Mouse (Mus musculus) G1E (cell line): ENCODE results near the gene Zcchc17. TPM values are rescaled to one million over a fixed set of nuclear protein-coding genes. Genes with fewer than 3 reads are reported as not detected.

ENCODE experiments used
- ATAC-seq: 2 replicates; pipeline ENCODE4 v1.8.0; 2016; ENCODE audit warnings: mild to moderate bottlenecking; ENCODE audit not compliant: insufficient number of reproducible peaks, poor library complexity, low FRiP score, severe bottlenecking; ENCODE audit errors: extremely low read depth
- DNase-seq: peaks from one replicate; pipeline ENCODE4 v3.0.0; 2012; ENCODE audit warnings: low spot score
- H3K27me3 ChIP-seq: 2 replicates; pipeline ENCODE4 v1.6.1; 2012; ENCODE audit warnings: mild to moderate bottlenecking, low read length, inconsistent platforms; ENCODE audit not compliant: insufficient read depth
- H3K36me3 ChIP-seq: replicated peaks from 2 replicates; pipeline ENCODE3; 2012; ENCODE audit warnings: mild to moderate bottlenecking, inconsistent platforms
- H3K4me1 ChIP-seq: 2 replicates; pipeline ENCODE4 v1.6.1; 2012; ENCODE audit warnings: low read depth, low read length, inconsistent platforms, mixed read lengths; ENCODE audit not compliant: insufficient read depth
- H3K4me3 ChIP-seq: 2 replicates; pipeline ENCODE4 v1.5.1; 2012; ENCODE audit warnings: low read depth, mild to moderate bottlenecking, inconsistent platforms, low read length, moderate library complexity, mixed read lengths
- H3K9me3 ChIP-seq: replicated peaks from 2 replicates; pipeline ENCODE4 v1.6.1; 2012; ENCODE audit warnings: inconsistent platforms
- CTCF ChIP-seq: IDR thresholded peaks from 2 replicates; pipeline ENCODE4 v1.5.1; 2012; ENCODE audit warnings: low read depth, low read length, inconsistent platforms, mixed read lengths
- GATA1 ChIP-seq: IDR thresholded peaks from 2 replicates; pipeline ENCODE4 v1.6.1; 2012; ENCODE audit warnings: borderline replicate concordance, low read length, inconsistent platforms, mixed read lengths
- GATA2 ChIP-seq: IDR thresholded peaks from 2 replicates; pipeline ENCODE4 v1.6.1; 2012; ENCODE audit warnings: low read depth, low read length, inconsistent platforms, borderline replicate concordance
- POLR2AphosphoS5 ChIP-seq: IDR thresholded peaks from 2 replicates; pipeline ENCODE4 v1.6.1; 2012; ENCODE audit warnings: low read depth, low read length, inconsistent platforms; ENCODE audit not compliant: insufficient replicate concordance
- TAL1 ChIP-seq: conservative IDR thresholded peaks from 2 replicates; pipeline ENCODE4 v1.6.1; 2012; ENCODE audit warnings: low read depth, low read length, inconsistent platforms, mixed read lengths
- polyA plus RNA-seq: library from polyadenylated mRNA; stranded (reverse); fragments of >175 nt; gene quantifications from 2 replicates; pipeline ENCODE4 v1.2.3, GENCODE M21; 2012
- total RNA-seq, 2 experiments: library from RNA; stranded (forward) in 1 of 2; stranded (reverse) in 1 of 2; fragments of 200-1000 nt in 1 of 2; fragments of >200 nt in 1 of 2; fragmentation: Nextera tagmentation in 1 of 2; gene quantifications; 2 replicates each; pipeline ENCODE4 v1.2.3; 2014 to 2017

Zcchc17 gene
- total and polyA plus RNA-seq, 3 experiments, result 25.6 to 69.1 (median 33.9) TPM

DNA sequence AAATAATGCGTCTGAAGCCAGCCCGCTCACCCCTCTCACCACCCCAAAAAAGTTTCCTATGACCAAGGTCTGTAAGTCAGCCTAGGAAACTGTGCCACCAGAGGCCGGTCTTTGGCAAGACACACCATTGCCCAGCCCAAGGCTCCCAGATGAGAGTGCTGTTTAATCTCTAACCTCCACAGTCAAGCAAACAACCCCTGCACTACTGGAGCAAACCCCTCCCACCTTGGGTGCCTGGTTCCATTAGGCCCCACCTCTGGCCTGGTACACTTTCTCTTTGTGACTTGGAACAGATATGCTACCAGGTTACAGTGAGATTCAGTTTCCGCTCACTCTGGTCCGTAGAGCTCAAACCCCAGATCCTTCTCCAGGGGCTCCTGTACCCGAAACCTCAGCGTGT lies 92.7 kb downstream of the Zcchc17 start:
- ATAC-seq (no peak), DNase-seq (no peak)
- Histone ChIP-seq H3K4me3 (no peak overlapping the region), H3K36me3 (no peaks in the 10 kb centered on the region), H3K27me3 (peaks cover 15% of the 10 kb centered on the region), H3K4me1 (no peaks in the 10 kb centered on the region; the same call in 1 of the 2 replicates), H3K9me3 (no peaks in the 10 kb centered on the region)
- TF ChIP-seq GATA2 (no peak), CTCF (no peak), GATA1 (no peak), POLR2AphosphoS5 (no peak), TAL1 (no peak)

DNA sequence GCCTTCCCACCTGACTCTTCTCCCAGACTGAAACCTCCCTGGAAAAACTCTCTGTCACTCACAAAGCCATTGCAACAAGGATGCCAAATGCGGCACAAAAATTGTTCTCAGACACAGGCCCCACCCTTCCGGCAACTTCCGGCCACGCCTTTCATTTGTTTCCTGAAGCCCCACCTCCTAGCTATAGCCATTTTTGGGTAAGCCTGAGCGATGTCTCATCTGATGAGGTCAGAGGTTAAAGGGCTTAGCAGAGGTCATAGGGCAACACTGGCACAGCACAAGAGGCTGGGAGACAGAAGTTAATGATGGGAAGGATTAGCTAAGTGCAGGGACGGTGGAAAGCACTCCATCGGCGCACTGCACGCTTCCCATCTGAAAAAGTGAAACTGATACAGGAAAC lies 93.1 kb downstream of the Zcchc17 start:
- Histone ChIP-seq H3K36me3 (no peaks in the 10 kb centered on the region), H3K9me3 (no peaks in the 10 kb centered on the region), H3K27me3 (peaks cover 12% of the 10 kb centered on the region), H3K4me1 (no peaks in the 10 kb centered on the region; the same call in 1 of the 2 replicates), H3K4me3 (no peak overlapping the region)
- ATAC-seq, result no peak
- DNase-seq, result no peak
- TF ChIP-seq GATA2, result no peak
- TF ChIP-seq POLR2AphosphoS5, result no peak
- TF ChIP-seq TAL1, result no peak
- no peak for TF ChIP-seq GATA1
- TF ChIP-seq CTCF, result no peak

Other genes starting within 250 kb of the Zcchc17 start
- gene Hcrtr1, start 220.6 kb downstream of the Zcchc17 start, total RNA-seq (2014; fragmentation: Nextera tagmentation), result not detected in 2 replicates
- not detected in 2 replicates for gene Hcrtr1, start 220.6 kb downstream of the Zcchc17 start, total RNA-seq (2017)
- gene Hcrtr1, start 220.6 kb downstream of the Zcchc17 start, polyA plus RNA-seq, result not detected in 2 replicates
- 3.2 TPM in 1 of 2 replicates, not detected in the other for gene Tinagl1, start 184.8 kb downstream of the Zcchc17 start, total RNA-seq (2014; fragmentation: Nextera tagmentation)
- 0.06 and 0.38 TPM in 2 replicates for gene Tinagl1, start 184.8 kb downstream of the Zcchc17 start, total RNA-seq (2017)
- gene Tinagl1, start 184.8 kb downstream of the Zcchc17 start, polyA plus RNA-seq, result 0.08 and 0.13 TPM in 2 replicates
- gene Gm853, start 137.5 kb downstream of the Zcchc17 start, total RNA-seq (2014; fragmentation: Nextera tagmentation), result not detected in 2 replicates
- 0.05 TPM in 1 of 2 replicates, not detected in the other for gene Gm853, start 137.5 kb downstream of the Zcchc17 start, total RNA-seq (2017)
- not detected in 2 replicates for gene Gm853, start 137.5 kb downstream of the Zcchc17 start, polyA plus RNA-seq
- gene Serinc2, start 80.7 kb downstream of the Zcchc17 start, total RNA-seq (2014; fragmentation: Nextera tagmentation), result not detected in 2 replicates
- not detected in 2 replicates for gene Serinc2, start 80.7 kb downstream of the Zcchc17 start, total RNA-seq (2017)
- gene Serinc2, start 80.7 kb downstream of the Zcchc17 start, polyA plus RNA-seq, result not detected in 2 replicates
- gene Fabp3, start 51.3 kb downstream of the Zcchc17 start, total RNA-seq (2014; fragmentation: Nextera tagmentation), result not detected in 2 replicates
- not detected in 2 replicates for gene Fabp3, start 51.3 kb downstream of the Zcchc17 start, total RNA-seq (2017)
- gene Fabp3, start 51.3 kb downstream of the Zcchc17 start, polyA plus RNA-seq, result not detected in 2 replicates
- not detected in 2 replicates for gene Gm10570, start 51.3 kb downstream of the Zcchc17 start, total RNA-seq (2014; fragmentation: Nextera tagmentation)
- gene Gm10570, start 51.3 kb downstream of the Zcchc17 start, total RNA-seq (2017), result not detected in 2 replicates
- gene Gm10570, start 51.3 kb downstream of the Zcchc17 start, polyA plus RNA-seq, result not detected in 2 replicates
- 36.5 and 41.5 TPM in 2 replicates for gene Snrnp40, start 189 bp upstream of the Zcchc17 start, total RNA-seq (2014; fragmentation: Nextera tagmentation)
- 91.2 and 91.4 TPM in 2 replicates for gene Snrnp40, start 189 bp upstream of the Zcchc17 start, total RNA-seq (2017)
- gene Snrnp40, start 189 bp upstream of the Zcchc17 start, polyA plus RNA-seq, result 65.4 and 73.2 TPM in 2 replicates
- gene Nkain1, start 214.2 kb upstream of the Zcchc17 start, total RNA-seq (2014; fragmentation: Nextera tagmentation), result not detected in 2 replicates
- not detected in 2 replicates for gene Nkain1, start 214.2 kb upstream of the Zcchc17 start, total RNA-seq (2017)
- gene Nkain1, start 214.2 kb upstream of the Zcchc17 start, polyA plus RNA-seq, result not detected in 2 replicates